Mouse (Mus musculus): ENCODE results near the gene Gm20388.

DNA sequence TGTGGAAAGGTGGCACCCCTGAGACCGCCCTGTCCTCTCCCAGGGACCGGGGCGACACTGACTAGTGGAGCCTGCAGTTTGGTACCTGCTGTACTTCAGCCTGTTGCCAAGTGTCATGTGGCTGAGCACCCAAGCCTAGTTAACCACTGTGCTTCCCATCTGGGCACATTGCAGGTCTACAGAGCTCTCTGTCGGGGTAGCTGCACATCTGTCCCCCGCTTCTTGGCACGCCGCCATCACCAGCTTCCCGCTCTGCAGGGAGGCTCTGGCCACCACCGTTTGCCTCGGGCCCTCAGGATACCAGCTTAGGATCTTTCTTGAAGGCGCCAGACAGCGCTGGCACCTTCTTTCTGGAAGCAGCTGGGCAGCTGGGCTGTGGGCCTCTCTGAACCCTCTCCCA is 323.8 kb downstream of the Gm20388 start:
- no peak for TF ChIP-seq CTCF (IDR thresholded peaks at IDR 0.05; ENCODE audit: extremely low read depth, insufficient read depth, low read length)
- TF ChIP-seq POLR2A (IDR thresholded peaks at IDR 0.05; ENCODE audit: extremely low read depth, insufficient read depth, low read length): no peak

All from cortical plate, adult 2 months (tissue).